Mouse (Mus musculus): ENCODE data around the gene 6030468B19Rik.
A peak's percentile ranks its signal among the peaks of the same experiment; 100 is the strongest.
"Not testable (repeated sequence)": the region's sequence is repeated elsewhere in the genome, so short reads cannot be mapped to it uniquely, and the experiment has no call there.

The 6030468B19Rik gene

DNA sequence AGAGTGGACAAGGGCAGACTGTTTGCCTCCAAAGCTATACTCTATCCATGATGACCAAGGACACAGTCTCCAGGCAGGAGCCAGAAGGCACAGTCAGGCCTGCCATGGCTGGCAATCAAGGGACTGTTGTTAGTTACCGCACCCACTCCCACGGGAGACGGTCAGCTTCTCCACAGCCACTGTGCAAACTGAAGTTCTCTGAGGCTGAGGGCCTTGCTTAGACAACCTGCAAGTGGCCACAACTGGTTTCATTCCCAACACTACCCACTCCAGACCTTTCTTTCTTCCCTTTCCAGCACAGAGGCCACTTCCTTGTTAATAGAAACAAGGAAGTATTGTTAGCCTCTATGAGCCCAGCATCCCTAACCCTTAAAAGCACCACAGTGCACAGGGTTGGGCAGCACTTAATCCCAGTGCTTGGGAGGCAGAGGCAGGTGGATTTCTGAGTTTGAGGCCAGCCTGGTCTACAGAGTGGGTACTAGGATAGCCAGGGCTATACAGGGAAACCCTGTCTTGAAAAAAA lies 5.8 kb downstream of the 6030468B19Rik start:
- DNase-seq (ENCODE audit: low spot score): no peak

DNA sequence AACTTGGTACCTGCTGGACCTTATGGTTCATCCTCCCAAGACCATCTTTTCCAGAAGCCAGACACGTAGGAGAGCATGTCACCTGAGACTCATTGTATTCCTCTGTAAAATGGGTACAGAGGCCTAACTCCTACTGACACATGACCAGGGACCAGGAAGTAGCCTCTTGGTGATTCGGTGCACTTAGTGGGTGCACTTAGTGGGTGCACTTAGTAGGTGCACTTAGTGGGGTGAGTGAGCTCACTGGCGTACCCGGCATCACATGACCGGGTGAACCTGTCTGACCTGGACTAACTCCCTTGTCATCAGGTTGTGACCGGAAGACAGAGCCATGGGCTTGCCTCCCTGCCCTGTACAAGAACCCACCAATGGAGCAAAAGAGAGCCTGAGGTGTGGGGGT lies 9.3 kb downstream of the 6030468B19Rik start:
- DNase-seq (ENCODE audit: low spot score): no peak

DNA sequence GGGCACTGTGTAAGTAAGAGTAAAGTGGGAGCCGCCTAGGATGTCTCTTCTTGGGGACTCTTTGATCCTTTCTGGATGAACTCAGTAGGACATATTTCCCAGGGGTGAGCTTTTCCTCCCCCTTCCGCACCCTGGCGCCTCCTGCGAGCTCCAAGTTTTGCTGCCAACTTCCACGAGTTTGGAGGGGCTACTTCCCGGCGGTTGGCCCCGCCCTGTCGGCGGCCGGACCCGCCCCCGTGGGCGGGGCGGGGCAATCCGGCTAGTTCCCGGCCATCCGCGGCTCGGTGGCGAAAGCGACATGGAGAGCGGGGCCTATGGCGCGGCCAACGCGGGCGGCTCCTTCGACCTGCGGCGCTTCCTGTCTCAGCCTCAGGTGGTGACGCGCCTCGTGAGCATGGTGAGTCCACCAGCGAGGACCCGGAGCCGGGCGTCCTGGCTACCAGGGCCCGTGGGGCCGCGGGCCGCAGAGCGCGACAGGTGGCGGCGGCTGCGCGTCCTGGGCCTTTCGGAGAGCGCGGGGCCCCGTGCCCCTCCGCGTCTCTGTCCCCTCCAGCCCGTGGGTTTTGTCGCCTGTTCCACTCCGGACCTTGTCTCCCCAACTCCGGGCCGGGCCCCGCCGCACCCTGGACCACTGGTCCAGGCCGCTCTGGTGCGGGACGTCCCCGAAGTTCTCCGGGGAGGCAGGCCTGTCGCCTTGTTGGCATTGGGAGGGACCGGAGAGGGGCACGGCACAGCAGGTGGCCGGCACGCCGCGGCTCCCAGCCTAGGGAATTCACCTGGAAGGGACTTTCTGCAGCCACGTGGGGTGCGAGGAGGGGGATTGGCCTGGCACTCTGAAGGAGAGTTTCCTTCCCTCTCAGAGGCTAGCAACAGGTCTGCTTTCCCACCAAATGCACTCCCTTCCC lies 12.2 kb downstream of the 6030468B19Rik start, which contains the start of the genes Gm20708 and Syngr2:
Gene Gm20708, plus strand, starts transcription at position 262 of the 905 bp plus-strand sequence.
Gene Syngr2, plus strand, starts transcription at position 262 of the 905 bp plus-strand sequence.
- peak; percentile 49 for DNase-seq (ENCODE audit: low spot score)

DNA sequence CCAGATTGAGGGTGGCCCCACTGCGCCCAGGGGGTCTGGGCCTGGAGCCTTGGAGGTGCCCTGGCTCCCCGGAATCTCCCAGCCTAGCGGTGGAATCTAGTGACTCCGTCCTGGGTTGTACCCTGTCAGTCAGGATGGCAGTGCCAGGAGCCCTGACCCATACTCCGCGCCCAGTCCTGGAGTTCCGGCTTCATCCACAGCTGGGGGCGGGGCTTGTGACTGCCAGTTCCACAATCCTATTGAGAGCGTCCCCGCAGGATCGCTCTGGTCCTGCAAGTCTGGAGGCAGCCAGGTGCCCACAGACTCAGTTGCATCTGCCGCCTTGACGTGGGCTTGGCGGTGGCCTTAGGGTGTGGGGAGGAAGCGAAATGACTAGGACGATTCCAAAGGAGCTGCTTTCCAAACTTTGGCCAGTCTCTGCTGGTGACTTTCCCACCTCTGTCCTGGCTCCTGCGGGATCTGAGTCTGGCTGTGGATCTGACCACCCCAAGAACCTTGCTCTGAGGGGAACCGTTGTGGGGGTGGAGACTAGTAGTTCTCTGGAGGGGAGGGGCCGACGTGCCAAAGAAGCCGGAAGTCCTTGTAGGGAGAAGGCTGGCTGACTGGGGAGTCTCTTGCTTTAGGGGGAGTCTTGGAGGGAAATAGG lies 13.1 kb downstream of the 6030468B19Rik start:
- DNase-seq (ENCODE audit: low spot score): peak; percentile 80

DNA sequence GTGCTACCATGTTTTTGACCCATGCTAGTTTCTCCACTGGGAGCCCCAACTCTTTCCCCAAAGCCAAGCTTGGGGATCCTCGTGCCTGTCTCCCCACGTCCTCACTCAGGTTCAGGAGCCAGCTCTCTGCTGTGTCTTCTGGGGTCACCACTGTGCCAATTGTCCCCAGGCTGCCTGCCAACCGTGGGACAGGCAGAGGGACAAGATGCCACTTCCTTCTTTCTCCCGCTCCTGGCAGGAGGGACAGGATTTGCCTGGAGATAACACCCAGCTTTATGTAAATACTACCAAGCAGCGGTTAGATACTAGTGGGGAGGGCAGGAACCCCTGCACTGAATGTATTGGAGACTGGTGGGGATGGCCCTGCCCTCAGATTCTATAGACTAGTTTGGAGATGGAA lies 16.4 kb downstream of the 6030468B19Rik start:
- DNase-seq (ENCODE audit: low spot score): no peak

DNA sequence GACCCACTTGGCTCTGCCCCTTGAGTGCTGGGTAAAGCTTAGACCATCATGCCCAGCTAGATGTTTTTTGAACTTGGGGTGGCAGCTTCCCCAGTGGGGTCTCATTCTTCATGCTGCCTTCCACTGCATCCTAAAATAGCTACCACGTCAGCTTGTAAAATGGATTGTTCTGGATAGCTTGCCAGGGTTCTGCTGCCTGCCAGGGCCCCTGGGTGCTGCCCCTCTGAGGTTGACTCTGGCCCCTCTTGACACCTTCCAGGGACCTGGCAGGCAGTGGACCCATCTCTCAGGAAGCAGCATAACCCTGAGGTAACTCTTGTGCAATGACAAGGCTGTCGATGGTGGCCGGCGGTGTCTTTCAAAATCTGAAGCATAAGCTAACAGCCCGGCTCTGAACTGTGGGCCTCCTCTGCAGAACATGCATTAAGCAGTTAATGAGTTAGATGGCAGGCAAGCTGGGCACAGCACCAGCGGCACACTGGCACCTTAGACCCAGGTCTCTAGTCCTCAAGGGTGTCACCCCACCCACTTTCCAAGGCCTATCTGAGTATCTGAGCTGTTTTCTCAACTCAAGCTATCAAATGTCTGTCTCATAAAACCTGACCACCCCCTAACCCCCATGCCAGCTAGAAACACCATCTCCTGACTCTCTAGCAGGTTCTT lies 17.4 kb downstream of the 6030468B19Rik start:
- no peak for DNase-seq (ENCODE audit: low spot score)

DNA sequence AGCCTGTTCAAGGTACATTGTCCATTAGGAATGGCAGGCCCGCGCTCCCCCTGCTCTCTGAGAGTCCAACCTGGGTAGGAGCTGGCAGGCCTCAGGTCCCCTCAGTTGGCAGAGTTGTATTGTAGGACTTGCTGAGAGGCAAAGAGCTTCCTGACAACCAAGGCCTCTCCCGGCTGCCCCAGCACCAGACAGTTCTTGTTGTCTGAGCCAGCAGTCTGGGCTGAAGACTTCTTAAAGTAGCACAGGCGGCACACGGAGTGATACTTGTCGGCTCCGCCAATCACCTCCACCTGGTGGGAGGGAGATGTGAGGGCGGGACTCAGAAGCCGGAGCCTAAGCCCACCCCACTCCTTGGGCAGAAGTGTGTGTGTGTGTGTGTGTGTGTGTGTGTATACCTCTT lies 18.4 kb downstream of the 6030468B19Rik start:
- DNase-seq (ENCODE audit: low spot score): not testable (repeated sequence)

DNA sequence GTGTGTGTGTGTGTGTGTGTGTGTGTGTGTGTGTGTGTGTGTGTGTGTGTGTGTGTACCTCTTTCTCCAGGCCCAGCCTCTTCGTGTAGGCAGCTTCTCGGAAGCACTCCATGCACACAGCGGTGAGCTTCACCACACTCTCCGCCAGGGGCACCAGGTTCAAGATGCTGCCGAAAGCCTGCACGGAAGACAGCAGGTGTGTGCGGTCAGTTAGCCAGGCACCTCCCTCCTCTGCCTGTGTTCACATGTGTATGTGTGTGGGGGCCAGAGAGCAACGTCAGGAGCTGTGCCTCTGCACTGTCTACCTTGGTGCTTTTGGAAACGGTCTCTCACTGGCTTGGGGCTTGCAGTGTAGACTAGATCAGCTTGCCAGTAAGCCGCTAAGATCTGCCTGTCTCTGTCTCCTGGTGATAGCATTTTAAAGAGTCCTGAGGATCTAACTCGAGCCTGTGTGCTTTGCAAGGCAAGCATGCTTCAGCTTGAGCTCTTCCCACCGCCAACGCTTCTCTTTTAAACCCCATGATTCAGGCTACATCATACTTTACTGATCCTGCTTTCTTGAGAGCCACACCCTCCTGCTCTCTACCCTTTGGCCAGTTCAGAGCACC lies 19.0 kb downstream of the 6030468B19Rik start:
- no peak for DNase-seq (ENCODE audit: low spot score)

DNA sequence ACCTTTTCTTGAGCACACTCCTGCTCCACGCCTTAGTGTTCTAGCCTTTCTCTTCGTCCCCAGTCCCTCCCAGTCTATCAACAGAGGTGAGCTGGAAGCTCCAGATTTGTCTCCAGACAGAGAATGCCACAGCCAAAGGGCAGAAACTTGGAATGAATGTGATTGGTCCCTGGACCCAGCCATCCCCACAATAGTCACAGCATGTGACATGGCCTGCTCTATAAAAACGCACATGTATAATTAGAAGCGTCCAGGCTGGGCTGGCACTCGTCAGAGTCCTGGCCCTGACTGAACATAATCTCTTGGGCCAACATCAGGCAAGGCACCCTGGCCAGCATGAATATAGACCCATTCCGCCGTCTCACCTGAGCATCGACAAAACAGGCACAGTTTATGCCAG lies 21.6 kb downstream of the 6030468B19Rik start:
- DNase-seq (ENCODE audit: low spot score): no peak

DNA sequence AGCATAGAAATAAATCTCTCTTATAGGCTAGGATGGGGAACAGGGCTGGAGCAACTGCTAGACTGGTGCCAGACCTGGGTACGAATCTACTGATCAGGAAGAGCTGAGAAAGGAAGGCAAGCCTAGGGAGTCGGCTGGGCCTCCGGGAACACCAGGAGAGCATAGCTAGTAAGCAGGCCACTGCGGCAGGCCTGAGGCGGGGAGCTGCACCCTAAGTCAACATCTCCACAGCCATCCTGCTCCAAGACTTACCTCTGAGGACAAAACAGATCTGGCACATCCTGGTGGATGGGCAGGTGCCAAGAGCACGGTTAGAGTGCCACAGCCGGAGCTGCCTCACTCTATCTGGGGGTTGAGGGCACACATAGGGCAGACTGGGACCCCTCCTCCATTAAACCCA lies 22.7 kb downstream of the 6030468B19Rik start:
- no peak for DNase-seq (ENCODE audit: low spot score)

DNA sequence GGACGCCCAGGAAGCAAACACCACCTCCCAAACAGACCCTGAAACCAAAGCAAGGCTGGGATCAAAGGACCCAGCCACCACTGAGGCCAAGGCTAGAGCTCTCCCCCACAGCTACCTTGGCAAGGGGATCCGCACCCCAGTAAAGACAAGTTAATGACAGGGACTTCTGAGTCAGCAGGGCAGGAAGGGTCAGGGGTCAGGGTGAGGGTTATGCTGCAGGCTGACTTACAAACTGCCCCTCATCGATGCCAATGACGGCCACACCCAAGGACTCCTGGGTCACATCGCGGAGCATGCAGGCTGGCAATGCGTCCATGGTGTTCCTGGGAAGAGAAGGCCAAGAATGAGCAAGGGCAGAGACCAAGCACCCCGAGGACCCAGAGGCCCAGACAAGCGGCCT lies 24.4 kb downstream of the 6030468B19Rik start:
- DNase-seq (ENCODE audit: low spot score): no peak

DNA sequence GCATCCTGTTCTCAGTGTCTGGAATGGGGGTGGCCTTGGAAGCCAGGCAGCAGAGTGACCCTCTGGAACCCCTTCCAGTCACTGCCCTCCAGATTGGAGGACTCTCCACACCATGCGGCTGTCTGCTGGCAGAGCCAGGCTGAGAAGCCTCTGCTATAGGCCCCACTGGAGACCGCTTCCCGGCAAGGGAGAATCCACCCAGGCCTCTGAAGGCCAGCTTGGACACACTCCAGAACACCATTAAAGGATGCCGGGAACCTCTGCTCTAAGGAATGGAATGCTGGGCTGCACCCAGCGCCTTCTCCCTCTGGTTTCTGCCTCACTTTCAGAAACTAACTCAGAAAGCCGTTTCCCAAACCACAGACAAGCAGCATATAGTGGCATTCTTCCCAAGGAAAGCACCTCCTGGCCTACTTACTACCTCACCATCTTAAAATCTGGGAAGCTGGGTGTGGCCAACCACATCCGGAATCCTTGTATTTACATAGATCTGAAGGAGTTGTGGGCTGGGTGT lies 25.3 kb downstream of the 6030468B19Rik start:
- no peak for DNase-seq (ENCODE audit: low spot score)

DNA sequence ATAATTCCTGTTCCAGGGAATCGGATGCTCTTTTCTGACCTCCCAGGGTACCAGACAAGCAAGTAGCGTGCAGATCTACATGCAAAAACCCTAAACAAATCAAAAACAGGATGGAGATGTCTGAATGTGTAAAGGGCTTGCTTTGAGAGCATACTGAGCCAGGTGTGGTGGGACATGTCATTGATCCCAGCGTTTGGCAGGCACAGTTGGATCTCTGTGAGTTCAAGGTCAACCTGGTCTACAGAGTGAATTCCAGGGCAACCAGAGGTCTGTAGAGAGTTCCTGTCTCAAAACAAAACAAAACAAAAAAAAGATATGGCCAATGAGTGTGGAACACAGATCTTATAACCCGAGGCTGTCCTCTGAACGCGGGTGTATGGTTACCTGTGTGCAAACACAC lies 26.0 kb downstream of the 6030468B19Rik start:
- no peak for DNase-seq (ENCODE audit: low spot score)

DNA sequence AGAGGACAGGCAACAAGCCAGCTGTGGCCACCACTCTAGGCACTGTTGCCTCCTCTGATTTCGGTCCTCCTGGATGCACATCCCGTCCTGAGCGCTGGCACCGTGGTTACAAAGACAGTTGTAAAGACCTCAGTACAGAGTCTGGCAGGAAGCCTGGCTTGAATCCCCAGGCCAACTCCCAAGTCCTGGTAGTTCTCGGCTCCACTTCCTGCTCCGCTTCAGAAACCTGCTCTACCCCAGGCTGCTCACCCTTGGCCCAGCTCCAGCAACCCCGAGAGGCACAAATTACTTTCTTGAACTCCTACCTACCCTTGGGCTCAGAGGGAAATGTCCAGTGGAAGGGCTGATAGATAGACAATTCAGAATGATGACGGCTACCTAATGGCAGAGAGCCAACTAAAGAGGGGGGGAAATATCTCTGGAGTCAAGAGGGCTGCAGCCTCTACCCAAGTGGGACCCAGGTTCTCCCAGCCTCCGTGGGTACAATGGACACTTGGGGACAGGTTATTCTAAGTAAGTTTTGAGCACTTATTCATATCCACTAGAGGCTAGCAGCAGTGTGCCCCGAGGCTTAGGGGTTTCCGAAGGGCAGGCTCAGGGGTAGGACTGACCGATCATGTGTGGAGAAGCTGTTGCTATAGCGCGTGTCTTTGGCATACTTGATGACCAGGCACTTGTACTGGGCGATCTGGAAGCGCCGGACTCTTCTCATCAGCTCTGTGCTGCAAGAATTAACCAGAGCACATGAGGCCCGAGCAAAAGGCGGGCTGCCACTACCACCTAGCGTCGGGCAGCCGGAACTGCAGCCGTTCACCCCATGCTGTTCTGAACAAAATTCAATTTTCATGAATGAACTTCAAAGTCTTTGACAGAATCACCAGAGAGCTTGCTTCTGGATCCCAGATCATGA lies 26.9 kb downstream of the 6030468B19Rik start:
- DNase-seq (ENCODE audit: low spot score): peak; percentile 57

DNA sequence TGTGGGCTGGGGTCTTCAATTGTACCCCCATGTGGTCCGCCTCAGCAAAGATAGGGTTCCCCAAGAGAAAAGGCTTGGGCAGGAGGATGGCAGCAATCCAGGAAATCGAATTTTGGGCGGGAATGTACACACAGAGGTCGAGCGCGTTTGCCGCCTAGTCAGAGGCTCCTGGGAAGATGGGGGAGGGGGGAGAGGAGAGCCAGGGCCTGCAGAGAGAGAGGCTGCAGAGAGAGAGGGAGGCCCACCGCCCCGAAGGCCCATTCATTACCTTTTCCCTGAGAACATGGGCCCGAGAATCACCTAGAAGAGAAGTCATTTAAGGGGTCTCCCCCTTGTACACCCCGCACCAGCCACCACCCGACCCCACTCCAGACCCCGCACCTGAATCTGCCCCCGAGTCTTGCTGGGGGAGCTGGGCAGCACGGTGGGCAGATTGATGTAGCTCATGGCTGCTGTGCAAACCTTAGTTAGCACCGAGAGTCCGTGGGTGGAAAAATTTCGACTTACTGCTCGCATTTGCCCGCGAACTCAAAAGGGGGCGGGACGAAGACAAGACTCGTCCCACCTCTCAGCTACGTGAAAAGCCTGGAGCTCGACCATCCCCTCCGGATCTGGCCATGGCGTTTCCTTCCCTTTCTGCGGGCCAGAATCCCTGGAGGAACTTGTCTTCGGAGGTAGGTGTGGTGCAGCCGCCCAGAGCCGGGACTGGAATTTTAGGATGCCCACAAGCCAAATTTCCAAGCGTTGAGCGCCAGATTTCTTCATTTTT lies 28.1 kb downstream of the 6030468B19Rik start, which contains the start of the genes Afmid and Tk1:
Gene Afmid, plus strand, starts transcription at position 592 of the 769 bp plus-strand sequence.
Gene Tk1, minus strand, starts transcription at position 760 of the 769 bp plus-strand sequence.
- peak; percentile 63 for DNase-seq (ENCODE audit: low spot score)

DNA sequence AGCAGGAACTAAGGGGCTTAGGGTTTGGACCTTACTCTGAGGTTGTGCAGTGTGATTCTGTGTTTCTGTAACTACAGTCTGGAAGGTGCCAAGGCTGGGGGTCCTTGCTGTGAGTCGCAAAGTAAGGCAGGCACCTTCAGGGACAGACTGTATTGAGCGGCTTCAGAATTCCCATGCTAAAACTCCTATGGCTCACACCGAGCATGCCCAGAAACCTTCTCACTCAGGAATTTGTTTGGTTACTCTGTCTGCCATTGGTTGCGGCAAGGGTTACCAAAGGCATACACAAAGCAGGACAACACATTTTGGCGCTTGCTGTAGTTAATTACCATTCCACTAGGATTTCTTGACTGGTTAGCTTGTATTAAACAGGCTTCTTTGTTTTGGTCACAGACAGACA lies 28.7 kb downstream of the 6030468B19Rik start:
- DNase-seq (ENCODE audit: low spot score): no peak

DNA sequence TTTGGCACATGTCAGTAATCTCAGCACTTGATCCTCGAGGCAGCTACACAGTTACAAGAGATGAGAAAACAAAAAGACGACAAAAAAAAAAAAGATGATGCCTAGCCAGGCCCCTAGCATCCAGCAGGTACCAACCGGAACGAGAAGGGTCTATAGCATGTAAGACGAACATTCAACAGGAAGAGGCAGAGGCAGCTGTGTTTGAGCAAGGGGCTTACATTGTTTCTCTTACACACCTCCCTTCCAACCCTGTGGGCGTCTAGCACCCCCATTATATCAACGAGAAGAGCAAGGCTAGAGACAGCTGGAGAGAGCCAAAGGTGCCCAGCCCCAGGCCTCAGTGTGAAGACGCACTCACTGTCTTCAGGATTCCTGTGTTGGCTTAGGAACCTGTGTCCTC lies 29.5 kb downstream of the 6030468B19Rik start:
- no peak for DNase-seq (ENCODE audit: low spot score)

DNA sequence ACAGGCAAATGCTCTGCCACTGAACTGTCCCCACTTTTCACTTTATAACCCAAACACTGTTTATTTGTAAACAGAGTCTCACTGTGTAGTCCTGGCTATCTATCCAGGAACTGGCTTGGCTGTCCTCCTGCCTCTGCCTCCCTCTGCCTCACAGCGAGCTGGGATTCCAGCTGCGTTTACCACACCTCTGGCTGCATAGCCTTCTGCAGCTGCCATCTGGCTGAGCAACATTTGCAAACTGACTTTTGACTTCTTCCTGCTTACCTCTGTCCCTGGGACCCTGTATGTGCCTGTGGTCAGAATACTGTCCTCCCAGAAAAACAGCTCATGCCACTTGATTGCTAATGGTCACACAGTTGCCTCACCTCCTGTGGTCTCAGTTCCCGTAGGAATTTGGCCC lies 29.9 kb downstream of the 6030468B19Rik start:
- DNase-seq (ENCODE audit: low spot score): no peak

DNA sequence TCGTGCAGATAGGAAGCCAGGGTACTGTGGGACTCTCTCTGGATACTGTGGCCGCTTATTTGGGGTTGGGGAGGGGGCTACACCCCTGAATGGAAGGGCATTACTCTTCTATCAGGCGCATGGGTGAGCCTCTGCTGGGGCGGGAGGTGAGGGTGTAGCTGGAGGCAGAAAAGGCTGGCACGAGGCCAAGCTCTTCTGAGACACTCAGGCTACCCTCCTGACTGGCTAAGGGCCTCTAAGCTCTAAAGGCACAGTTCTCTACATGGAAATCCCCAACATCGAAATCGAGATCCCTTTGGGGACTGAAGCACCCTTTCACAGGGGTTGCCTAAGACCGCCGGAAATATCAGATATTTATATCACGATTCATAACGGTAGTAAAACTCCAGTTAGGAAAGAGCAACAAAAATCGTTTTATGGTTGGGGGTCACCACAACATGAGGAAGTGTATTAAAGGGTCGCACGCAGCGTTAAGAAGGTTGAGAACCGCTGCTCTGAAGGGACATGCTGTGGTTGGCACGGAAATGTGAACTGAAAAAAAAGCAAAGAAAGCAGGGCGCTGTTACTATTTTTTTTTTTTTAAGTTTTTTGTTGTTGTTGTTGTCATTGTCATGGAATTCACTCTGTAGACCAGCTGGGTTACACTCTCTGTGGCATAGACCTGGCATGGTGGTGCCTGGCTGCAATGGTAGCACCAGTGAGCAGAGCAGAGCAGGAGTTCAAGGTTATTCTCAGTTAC lies 30.9 kb downstream of the 6030468B19Rik start:
- no peak for DNase-seq (ENCODE audit: low spot score)

Data from ovary, adult 18-20 months (tissue).